Mouse (Mus musculus) adrenal gland, adult 18-20 months (tissue): ENCODE data around the gene Rab11fip2. TPM values are rescaled to one million over a fixed set of nuclear protein-coding genes. Genes with fewer than 3 reads are reported as not detected.

ENCODE experiments used
- DNase-seq, 2 experiments: peaks; one replicate each; pipeline ENCODE4 v3.0.0; 2021 to 2022; ENCODE audit warnings: low spot score in 2 of 2
- total RNA-seq, 2 experiments: library from RNA; stranded (reverse); gene quantifications; 1 replicate in 1 of 2; 2 replicates in 1 of 2; pipeline ENCODE4 v1.2.3; 2021

Rab11fip2 gene
- total RNA-seq, 2 experiments from 2014 or later, result 11.3 to 11.4 TPM

- DNase-seq, result no peak
Observed at GRCm38 (mm10) chr19:59862423-59862822, 81.0 kb downstream of the Rab11fip2 start.

GRCm38 (mm10) chr19:59860799-59861198 is 82.7 kb downstream of the Rab11fip2 start:
- no peak for DNase-seq

- no peak for DNase-seq
Observed at GRCm38 (mm10) chr19:59853061-59853460, 90.4 kb downstream of the Rab11fip2 start.
